Mouse (Mus musculus) MEL (cell line): ENCODE measurements at regions not wholly inside any gene's neighbourhood (a gene's known extent, or its start where the extent isn't known, plus 50 kb on each side); places are given as distances from the start of the nearest gene placed in this dataset.

ENCODE experiments used
- DNase-seq: peaks from one replicate; pipeline ENCODE4 v3.0.0; 2011; ENCODE audit warnings: low read depth, low spot score
- H3K27ac ChIP-seq: 2 replicates; pipeline ENCODE4 v1.5.1; 2012; ENCODE audit warnings: low read depth, mild to moderate bottlenecking, control low read depth, low read length, moderate library complexity; ENCODE audit not compliant: control insufficient read depth
- H3K27me3 ChIP-seq, 2 experiments: fragments of 150-350 bp in 1 of 2; sonication (generic) in 1 of 2; 2 replicates each; pipeline ENCODE4 v1.6.1; 2012; ENCODE audit warnings: low read length in 2 of 2, mild to moderate bottlenecking in 2 of 2, improper control_type of control experiment in 1 of 2, moderate library complexity in 1 of 2; ENCODE audit not compliant: insufficient read depth in 2 of 2, control insufficient read depth in 1 of 2
- H3K36me3 ChIP-seq, 2 experiments: 2 replicates each; pipeline ENCODE4 v1.6.1; 2012 to 2014; ENCODE audit warnings: low read length in 2 of 2, improper control_type of control experiment in 1 of 2, inconsistent platforms in 1 of 2, mild to moderate bottlenecking in 1 of 2; ENCODE audit not compliant: insufficient read depth in 2 of 2, control insufficient read depth in 1 of 2
- H3K4me1 ChIP-seq, 2 experiments: fragments of 150-350 bp in 1 of 2; sonication (generic) in 1 of 2; 2 replicates each; pipeline ENCODE4 v1.6.1; 2012; ENCODE audit warnings: low read length in 2 of 2, improper control_type of control experiment in 1 of 2, mild to moderate bottlenecking in 1 of 2; ENCODE audit not compliant: insufficient read depth in 2 of 2, control insufficient read depth in 1 of 2
- H3K4me3 ChIP-seq, 2 experiments: fragments of 150-350 bp in 1 of 2; sonication (generic) in 1 of 2; 2 replicates each; pipeline ENCODE4 v1.5.1; 2012; ENCODE audit warnings: low read depth in 2 of 2, low read length in 2 of 2, mild to moderate bottlenecking in 2 of 2, moderate library complexity in 2 of 2, control low read depth in 1 of 2, improper control_type of control experiment in 1 of 2; ENCODE audit not compliant: control insufficient read depth in 1 of 2, insufficient read depth in 1 of 2
- H3K79me2 ChIP-seq: 2 replicates; pipeline ENCODE4 v1.6.1; 2012; ENCODE audit warnings: mild to moderate bottlenecking, low read length, moderate library complexity; ENCODE audit not compliant: control insufficient read depth, poor library complexity, insufficient read depth
- H3K9ac ChIP-seq: 2 replicates; pipeline ENCODE4 v1.6.1; 2012; ENCODE audit warnings: low read depth, mild to moderate bottlenecking, control low read depth, low read length, moderate library complexity; ENCODE audit not compliant: control insufficient read depth, poor library complexity, severe bottlenecking
- H3K9me3 ChIP-seq: fragments of 150-350 bp; sonication (generic); replicated peaks from 2 replicates; pipeline ENCODE4 v1.6.1; 2012; ENCODE audit warnings: mild to moderate bottlenecking, low read length, improper control_type of control experiment, moderate library complexity; ENCODE audit not compliant: insufficient read depth
- CHD1 ChIP-seq: IDR thresholded peaks from 2 replicates; pipeline ENCODE4 v1.6.1; 2012; ENCODE audit warnings: low read depth, mild to moderate bottlenecking, inconsistent platforms, low read length, improper control_type of control experiment
- CHD2 ChIP-seq: IDR thresholded peaks from 2 replicates; pipeline ENCODE4 v1.6.1; 2011; ENCODE audit warnings: low read length, improper control_type of control experiment
- E2F4 ChIP-seq: IDR thresholded peaks from 2 replicates; pipeline ENCODE4 v1.6.1; 2011; ENCODE audit warnings: low read depth, low read length, improper control_type of control experiment, borderline replicate concordance
- ELF1 ChIP-seq: IDR thresholded peaks from 2 replicates; pipeline ENCODE4 v1.6.1; 2014; ENCODE audit warnings: low read depth, mild to moderate bottlenecking, inconsistent platforms, low read length, improper control_type of control experiment, moderate library complexity
- EP300 ChIP-seq, 2 experiments: IDR thresholded peaks; 2 replicates each; pipeline ENCODE4 v1.6.1; 2011; ENCODE audit warnings: improper control_type of control experiment in 2 of 2, low read length in 2 of 2, low read depth in 1 of 2, mild to moderate bottlenecking in 1 of 2
- GABPA ChIP-seq: IDR thresholded peaks from 2 replicates; pipeline ENCODE4 v1.6.1; 2012; ENCODE audit warnings: low read depth, mild to moderate bottlenecking, inconsistent platforms, low read length, improper control_type of control experiment, moderate library complexity
- HCFC1 ChIP-seq: IDR thresholded peaks from 2 replicates; pipeline ENCODE4 v1.6.1; 2012; ENCODE audit warnings: low read depth, mild to moderate bottlenecking, inconsistent platforms, low read length, improper control_type of control experiment, moderate library complexity
- JUND ChIP-seq: IDR thresholded peaks from 2 replicates; pipeline ENCODE4 v1.6.1; 2011; ENCODE audit warnings: low read depth, mild to moderate bottlenecking, improper control_type of control experiment, low read length
- KAT2A ChIP-seq: conservative IDR thresholded peaks from 2 replicates; pipeline ENCODE4 v1.6.1; 2012; ENCODE audit warnings: low read depth, low read length, improper control_type of control experiment, inconsistent platforms
- MAFK ChIP-seq: IDR thresholded peaks from 2 replicates; pipeline ENCODE4 v1.6.1; 2011; ENCODE audit warnings: low read depth, mild to moderate bottlenecking, low read length, improper control_type of control experiment, borderline replicate concordance
- MAX ChIP-seq: IDR thresholded peaks from 2 replicates; pipeline ENCODE4 v1.6.1; 2011; ENCODE audit warnings: low read length, improper control_type of control experiment
- MAZ ChIP-seq: IDR thresholded peaks from 2 replicates; pipeline ENCODE4 v1.6.1; 2012; ENCODE audit warnings: low read depth, mild to moderate bottlenecking, inconsistent platforms, low read length, improper control_type of control experiment
- MEF2A ChIP-seq: IDR thresholded peaks from 2 replicates; pipeline ENCODE4 v1.6.1; 2014; ENCODE audit warnings: low read depth, mild to moderate bottlenecking, inconsistent platforms, low read length, improper control_type of control experiment; ENCODE audit not compliant: poor library complexity, insufficient replicate concordance, severe bottlenecking; ENCODE audit errors: extremely low read depth
- MXI1 ChIP-seq: IDR thresholded peaks from 2 replicates; pipeline ENCODE4 v1.6.1; 2011; ENCODE audit warnings: mild to moderate bottlenecking, low read depth, low read length, improper control_type of control experiment
- MYC ChIP-seq: IDR thresholded peaks from 2 replicates; pipeline ENCODE4 v1.6.1; 2011; ENCODE audit warnings: low read depth, mild to moderate bottlenecking, low read length, improper control_type of control experiment, moderate library complexity
- NRF1 ChIP-seq: IDR thresholded peaks from 2 replicates; pipeline ENCODE4 v1.6.1; 2014; ENCODE audit warnings: low read depth, mild to moderate bottlenecking, inconsistent platforms, low read length, improper control_type of control experiment, moderate library complexity; ENCODE audit not compliant: poor library complexity, insufficient read depth, severe bottlenecking
- POLR2A ChIP-seq, 2 experiments: IDR thresholded peaks; 2 replicates each; pipeline ENCODE4 v1.6.1; 2011 to 2012; ENCODE audit warnings: low read length in 2 of 2, mild to moderate bottlenecking in 2 of 2, control low read depth in 1 of 2, improper control_type of control experiment in 1 of 2, low read depth in 1 of 2, moderate library complexity in 1 of 2; ENCODE audit not compliant: control insufficient read depth in 1 of 2, insufficient read depth in 1 of 2, poor library complexity in 1 of 2
- POLR2AphosphoS2 ChIP-seq: IDR thresholded peaks from 2 replicates; pipeline ENCODE4 v1.6.1; 2011; ENCODE audit warnings: low read length, improper control_type of control experiment
- RAD21 ChIP-seq: IDR thresholded peaks from 2 replicates; pipeline ENCODE4 v1.6.1; 2011; ENCODE audit warnings: mild to moderate bottlenecking, low read depth, low read length, improper control_type of control experiment
- RCOR1 ChIP-seq: IDR thresholded peaks from 2 replicates; pipeline ENCODE4 v1.6.1; 2012; ENCODE audit warnings: low read depth, mild to moderate bottlenecking, inconsistent platforms, low read length, improper control_type of control experiment
- SMC3 ChIP-seq: IDR thresholded peaks from 2 replicates; pipeline ENCODE4 v1.6.1; 2011; ENCODE audit warnings: low read depth, low read length, improper control_type of control experiment
- TAL1 ChIP-seq: IDR thresholded peaks from 2 replicates; pipeline ENCODE4 v1.6.1; 2012; ENCODE audit warnings: mild to moderate bottlenecking, inconsistent platforms, low read length, moderate library complexity, mixed read lengths
- TCF12 ChIP-seq: IDR thresholded peaks from 2 replicates; pipeline ENCODE4 v1.6.1; 2014; ENCODE audit warnings: low read depth, mild to moderate bottlenecking, inconsistent platforms, low read length, improper control_type of control experiment, moderate library complexity
- UBTF ChIP-seq: IDR thresholded peaks from 2 replicates; pipeline ENCODE4 v1.6.1; 2012; ENCODE audit warnings: low read depth, mild to moderate bottlenecking, inconsistent platforms, low read length, improper control_type of control experiment, moderate library complexity, borderline replicate concordance; ENCODE audit not compliant: insufficient read depth
- USF1 ChIP-seq: IDR thresholded peaks from 2 replicates; pipeline ENCODE4 v1.6.1; 2014; ENCODE audit warnings: low read depth, mild to moderate bottlenecking, inconsistent platforms, low read length, improper control_type of control experiment, moderate library complexity
- ZC3H11A ChIP-seq: IDR thresholded peaks from 2 replicates; pipeline ENCODE4 v1.6.1; 2012; ENCODE audit warnings: low read depth, mild to moderate bottlenecking, inconsistent platforms, low read length, improper control_type of control experiment
- ZKSCAN1 ChIP-seq: IDR thresholded peaks from 2 replicates; pipeline ENCODE4 v1.6.1; 2012; ENCODE audit warnings: low read depth, mild to moderate bottlenecking, inconsistent platforms, low read length, improper control_type of control experiment, moderate library complexity
- ZMIZ1 ChIP-seq: IDR thresholded peaks from 2 replicates; pipeline ENCODE4 v1.6.1; 2012; ENCODE audit warnings: low read depth, mild to moderate bottlenecking, inconsistent platforms, low read length, improper control_type of control experiment, moderate library complexity
- ZNF384 ChIP-seq: IDR thresholded peaks from 2 replicates; pipeline ENCODE4 v1.6.1; 2012; ENCODE audit warnings: low read depth, mild to moderate bottlenecking, inconsistent platforms, low read length, improper control_type of control experiment

DNA sequence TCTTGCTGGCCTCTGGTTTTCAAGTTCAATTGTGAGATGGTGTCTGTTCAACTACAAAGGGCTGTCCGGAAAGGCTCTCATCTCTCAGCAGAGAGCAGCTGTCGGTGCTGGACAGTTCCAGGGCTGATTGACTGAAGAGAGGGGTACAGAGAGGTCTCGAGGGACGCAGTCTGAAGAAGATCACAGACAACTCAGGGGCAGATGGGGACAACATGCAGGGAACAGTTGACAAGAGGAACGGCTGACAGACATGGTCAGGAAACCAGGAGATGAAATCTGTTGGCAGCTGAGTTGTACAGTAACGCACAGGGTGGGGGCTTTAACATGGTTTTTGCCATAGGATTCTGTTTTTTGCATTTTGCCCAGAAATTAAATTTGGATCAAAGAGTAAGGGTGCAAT lies 84.5 kb upstream of the Nectin1 start:
- Histone ChIP-seq H3K4me3 (no peak overlapping the region), H3K79me2 (no peaks in the 10 kb centered on the region), H3K27me3 (no peaks in the 10 kb centered on the region), H3K36me3 (no peaks in the 10 kb centered on the region), H3K4me1 (no peaks in the 10 kb centered on the region), H3K27ac (no peak overlapping the region), H3K9me3 (no peaks in the 10 kb centered on the region), H3K9ac (no peak overlapping the region)
- no peak for DNase-seq
- no peak for TF ChIP-seq RCOR1
- no peak for TF ChIP-seq RAD21
- no peak for TF ChIP-seq TCF12
- no peak for TF ChIP-seq HCFC1
- no peak for TF ChIP-seq KAT2A
- no peak for TF ChIP-seq EP300 (IDR thresholded peaks at IDR 0.05; ENCODE audit: low read depth in 1 of 2, low read length in 2 of 2)
- no peak for TF ChIP-seq ZC3H11A
- no peak for TF ChIP-seq ELF1
- TF ChIP-seq MAFK = no peak
- TF ChIP-seq ZKSCAN1 = no peak
- no peak for TF ChIP-seq ZNF384
- no peak for TF ChIP-seq ZMIZ1
- no peak for TF ChIP-seq MXI1
- no peak for TF ChIP-seq MAX
- no peak for TF ChIP-seq JUND

DNA sequence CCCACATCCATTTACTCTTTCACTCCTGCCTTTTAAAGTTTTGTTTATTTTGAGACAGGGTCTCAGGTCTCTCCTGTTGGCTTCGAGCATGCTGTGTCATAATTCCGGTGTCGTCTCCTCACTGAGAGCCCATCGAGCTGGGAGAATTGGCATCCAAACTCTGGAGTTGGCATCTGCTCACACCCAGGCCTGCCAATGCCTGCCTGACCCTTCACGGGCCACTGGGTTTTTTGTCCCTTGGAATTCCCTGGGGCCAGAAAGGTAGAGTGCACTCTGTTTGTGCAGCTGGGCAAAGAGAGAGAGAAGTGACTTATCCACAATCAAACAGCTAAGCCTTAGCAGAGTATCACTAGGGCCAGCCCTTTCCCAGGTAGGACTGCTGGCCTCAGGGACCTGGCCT lies 83.6 kb upstream of the Nectin1 start:
- Histone ChIP-seq H3K79me2 (no peaks in the 10 kb centered on the region), H3K4me3 (no peak overlapping the region), H3K27ac (no peak overlapping the region), H3K36me3 (no peaks in the 10 kb centered on the region), H3K27me3 (no peaks in the 10 kb centered on the region), H3K9ac (no peak overlapping the region), H3K9me3 (no peaks in the 10 kb centered on the region), H3K4me1 (no peaks in the 10 kb centered on the region)
- no peak for DNase-seq
- TF ChIP-seq TAL1 (no peak), GABPA (no peak), ZC3H11A (no peak), E2F4 (no peak), NRF1 (no peak), MEF2A (no peak), MAX (no peak), CHD1 (no peak), POLR2AphosphoS2 (no peak), SMC3 (no peak), HCFC1 (no peak), UBTF (no peak), MYC (no peak), USF1 (no peak), CHD2 (no peak), POLR2A (IDR thresholded peaks at IDR 0.05; ENCODE audit: control insufficient read depth in 1 of 2, insufficient read depth in 1 of 2, low read depth in 1 of 2, low read length in 2 of 2, poor library complexity in 1 of 2) (no peak), MAFK (no peak), MAZ (no peak)
